Mouse (Mus musculus) urinary bladder, postnatal 14 days (tissue): ENCODE data around the gene Serpina3b.
"Not testable (repeated sequence)": the region's sequence is repeated elsewhere in the genome, so short reads cannot be mapped to it uniquely, and the experiment has no call there.

Source experiments
- DNase-seq: peaks from one replicate; pipeline ENCODE4 v3.0.0; 2021; ENCODE audit warnings: low spot score

Gene Serpina3b

GRCm38 (mm10) chr12:104127696-104128095, at the start of gene Serpina3b:
Serpina3b (plus strand) TSS chr12:104127996.
- no peak for DNase-seq

- DNase-seq: no peak
Observed at GRCm38 (mm10) chr12:104090119-104090518, 37.7 kb upstream of the Serpina3b start.

GRCm38 (mm10) chr12:104091303-104091702, 36.5 kb upstream of the Serpina3b start:
- no peak for DNase-seq

GRCm38 (mm10) chr12:104100768-104101167, 27.0 kb upstream of the Serpina3b start, which contains the start of gene Serpina5:
Serpina5 (plus strand) TSS chr12:104101113.
- DNase-seq: no peak

GRCm38 (mm10) chr12:104105847-104106246, 21.9 kb upstream of the Serpina3b start:
- no peak for DNase-seq

- DNase-seq: no peak
Observed at GRCm38 (mm10) chr12:104106919-104107318, 20.9 kb upstream of the Serpina3b start.

GRCm38 (mm10) chr12:104108507-104108906, 19.3 kb upstream of the Serpina3b start:
- no peak for DNase-seq

- DNase-seq: not testable (repeated sequence)
Observed at GRCm38 (mm10) chr12:104112333-104112732, 15.5 kb upstream of the Serpina3b start, which contains the start of gene Serpina3a. Serpina3a (plus strand) TSS chr12:104112724.

GRCm38 (mm10) chr12:104114921-104115579, 12.7 kb upstream of the Serpina3b start:
- no peak for DNase-seq

GRCm38 (mm10) chr12:104123097-104123496, 4.7 kb upstream of the Serpina3b start:
- no peak for DNase-seq

- peak; percentile 24 for DNase-seq
Observed at GRCm38 (mm10) chr12:104123996-104124395, 3.8 kb upstream of the Serpina3b start.

- no peak for DNase-seq
Observed at GRCm38 (mm10) chr12:104125021-104125560, 2.7 kb upstream of the Serpina3b start.

- no peak for DNase-seq
Observed at GRCm38 (mm10) chr12:104131041-104131440, 3.2 kb downstream of the Serpina3b start.

- DNase-seq: no peak
Observed at GRCm38 (mm10) chr12:104138216-104138615, 10.4 kb downstream of the Serpina3b start.

- no peak for DNase-seq
Observed at GRCm38 (mm10) chr12:104140543-104141103, 12.8 kb downstream of the Serpina3b start.

GRCm38 (mm10) chr12:104141506-104141905, 13.7 kb downstream of the Serpina3b start:
- DNase-seq: no peak

- DNase-seq: no peak
Observed at GRCm38 (mm10) chr12:104142427-104142826, 14.6 kb downstream of the Serpina3b start.

- DNase-seq: no peak
Observed at GRCm38 (mm10) chr12:104143286-104143685, 15.5 kb downstream of the Serpina3b start.

GRCm38 (mm10) chr12:104145571-104145970, 17.8 kb downstream of the Serpina3b start:
- DNase-seq: no peak

- no peak for DNase-seq
Observed at GRCm38 (mm10) chr12:104151989-104152388, 24.2 kb downstream of the Serpina3b start.

GRCm38 (mm10) chr12:104153041-104153645, 25.3 kb downstream of the Serpina3b start:
- no peak for DNase-seq

- no peak for DNase-seq
Observed at GRCm38 (mm10) chr12:104153656-104154055, 25.9 kb downstream of the Serpina3b start, which contains the start of gene Serpina3c. Serpina3c (minus strand) TSS chr12:104153870.

GRCm38 (mm10) chr12:104174747-104175146, 47.0 kb downstream of the Serpina3b start:
- DNase-seq: no peak
